Mouse (Mus musculus): ENCODE results near the gene Jarid2. TPM values are rescaled to one million over a fixed set of nuclear protein-coding genes. Genes with fewer than 3 reads are reported as not detected.

Jarid2 gene
- total RNA-seq, 2 experiments from 2014 or later, result 21.5 to 28.2 TPM

DNA sequence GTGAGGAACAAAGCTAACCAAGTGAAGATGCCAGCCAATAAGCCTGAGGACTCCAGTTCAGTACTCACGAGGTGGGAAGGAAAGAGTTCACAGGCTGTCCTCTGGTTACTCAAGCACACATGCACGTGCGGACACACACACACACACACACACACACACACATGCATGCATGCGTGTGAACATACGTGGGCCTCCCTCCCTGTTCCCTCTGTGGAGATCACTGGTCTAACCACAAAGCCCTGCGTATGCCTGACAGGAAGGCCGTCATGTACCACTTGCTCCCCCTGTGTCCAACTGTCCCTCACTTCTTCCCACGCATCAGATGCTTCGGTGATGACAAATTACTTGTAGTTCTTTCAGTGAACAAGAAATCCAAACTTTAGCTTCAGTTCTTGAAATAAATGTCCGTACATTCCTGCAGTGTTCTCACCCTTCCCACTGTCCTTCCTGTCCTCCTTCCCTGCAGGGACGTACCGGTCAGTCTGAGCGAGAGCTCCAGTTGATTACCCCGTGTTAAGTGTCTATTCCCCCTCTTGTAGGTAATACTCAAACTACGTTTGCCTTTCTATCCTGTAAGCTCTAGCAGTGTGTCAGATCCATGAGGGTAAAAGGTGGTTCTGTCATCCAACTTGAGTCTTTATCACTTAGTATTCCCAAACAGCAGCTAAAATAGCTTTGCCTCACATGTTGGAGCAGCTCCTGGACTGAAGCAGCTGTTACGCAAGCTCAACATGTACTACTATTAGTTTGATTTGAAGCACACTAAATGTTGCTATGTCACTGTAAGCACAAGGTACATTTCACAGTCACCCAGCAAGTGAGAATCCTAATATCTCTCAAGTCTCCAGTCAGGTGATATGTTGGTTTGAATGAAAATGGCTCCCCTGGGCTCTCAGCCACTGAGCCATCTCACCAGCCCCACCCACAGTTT is 219.3 kb downstream of the Jarid2 start:
- intact Hi-C loops (cut with DNase I), result no loop called here
- DNase-seq, result no peak

DNA sequence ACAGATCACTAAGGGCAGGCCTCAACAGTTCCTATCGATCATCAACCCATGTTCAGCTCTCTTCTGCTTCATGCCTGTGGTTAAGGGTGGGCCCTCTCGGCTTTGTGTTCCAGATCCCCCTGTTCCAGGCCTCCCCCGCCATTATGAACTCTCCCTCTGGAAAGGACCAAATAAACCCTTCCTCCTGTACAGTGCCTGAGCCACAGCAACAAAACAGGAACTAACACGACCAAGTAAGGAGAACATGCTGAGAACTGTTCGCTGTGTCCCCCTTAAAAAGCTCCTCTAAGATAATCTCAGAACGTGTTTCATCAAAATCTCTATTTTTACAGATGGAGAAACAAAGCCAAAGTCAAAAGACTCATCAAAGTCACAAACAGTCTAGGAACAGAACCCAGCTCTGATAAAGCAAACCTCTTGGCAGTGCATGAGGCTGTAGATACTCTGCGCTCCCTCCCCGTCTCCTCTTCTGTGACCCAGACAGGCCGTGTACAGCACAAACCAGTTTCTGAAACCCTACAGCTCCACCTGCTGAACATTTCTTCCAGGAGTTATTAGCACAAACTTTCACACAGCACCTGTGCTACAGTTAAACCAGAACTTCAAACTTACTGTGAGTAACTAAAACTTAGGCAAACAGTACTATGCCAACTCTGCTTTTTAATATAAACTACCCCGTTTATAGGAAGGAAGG is 223.3 kb downstream of the Jarid2 start:
- intact Hi-C loops (cut with DNase I), result no loop called here
- DNase-seq, result no peak

GRCm38 (mm10) chr13:44953546-44954231 is 224.4 kb downstream of the Jarid2 start:
- DNase-seq, result no peak
- intact Hi-C loops (cut with DNase I), result no loop called here

DNA sequence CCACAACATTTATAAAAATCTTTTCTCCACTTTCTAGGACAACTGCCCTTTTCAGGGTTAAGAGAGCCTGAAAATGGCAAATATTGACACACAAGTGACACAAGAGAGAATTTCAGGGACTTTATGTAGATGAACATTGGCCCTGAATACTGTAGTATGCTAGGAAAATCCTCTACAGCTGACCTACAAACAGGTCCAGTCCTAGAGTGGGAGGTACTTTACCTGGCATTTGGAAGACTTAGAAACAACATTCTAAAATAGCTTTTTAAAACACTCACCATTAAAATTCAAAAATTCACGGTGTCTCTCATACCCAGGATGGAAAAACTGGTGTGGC is 224.9 kb downstream of the Jarid2 start:
- no peak for DNase-seq
- intact Hi-C loops (cut with DNase I), result no loop called here

DNA sequence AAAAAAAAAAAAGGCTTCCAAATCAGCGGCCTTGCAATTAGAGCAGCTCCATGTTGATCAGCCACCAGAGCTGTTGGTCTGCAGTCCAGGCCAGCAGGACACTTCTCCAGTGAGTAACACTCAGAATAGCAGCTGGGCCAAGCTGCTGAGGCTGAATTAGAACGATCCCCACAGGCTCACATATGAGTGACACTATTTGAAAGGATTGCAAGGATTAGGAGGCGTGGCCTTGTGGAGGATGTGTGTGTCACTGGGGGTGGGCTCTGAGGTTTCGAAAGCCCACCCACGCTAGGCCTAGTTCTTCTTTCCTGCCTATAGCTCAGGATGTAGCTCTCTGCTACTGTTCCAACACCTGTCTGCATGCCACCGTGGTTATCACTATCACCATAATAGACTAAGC is 226.5 kb downstream of the Jarid2 start:
- no peak for DNase-seq
- intact Hi-C loops (cut with DNase I), result no loop called here

- intact Hi-C loops (cut with DNase I), result no loop called here
- DNase-seq, result no peak
Measured at GRCm38 (mm10) chr13:44957049-44957448, 227.8 kb downstream of the Jarid2 start.

DNA sequence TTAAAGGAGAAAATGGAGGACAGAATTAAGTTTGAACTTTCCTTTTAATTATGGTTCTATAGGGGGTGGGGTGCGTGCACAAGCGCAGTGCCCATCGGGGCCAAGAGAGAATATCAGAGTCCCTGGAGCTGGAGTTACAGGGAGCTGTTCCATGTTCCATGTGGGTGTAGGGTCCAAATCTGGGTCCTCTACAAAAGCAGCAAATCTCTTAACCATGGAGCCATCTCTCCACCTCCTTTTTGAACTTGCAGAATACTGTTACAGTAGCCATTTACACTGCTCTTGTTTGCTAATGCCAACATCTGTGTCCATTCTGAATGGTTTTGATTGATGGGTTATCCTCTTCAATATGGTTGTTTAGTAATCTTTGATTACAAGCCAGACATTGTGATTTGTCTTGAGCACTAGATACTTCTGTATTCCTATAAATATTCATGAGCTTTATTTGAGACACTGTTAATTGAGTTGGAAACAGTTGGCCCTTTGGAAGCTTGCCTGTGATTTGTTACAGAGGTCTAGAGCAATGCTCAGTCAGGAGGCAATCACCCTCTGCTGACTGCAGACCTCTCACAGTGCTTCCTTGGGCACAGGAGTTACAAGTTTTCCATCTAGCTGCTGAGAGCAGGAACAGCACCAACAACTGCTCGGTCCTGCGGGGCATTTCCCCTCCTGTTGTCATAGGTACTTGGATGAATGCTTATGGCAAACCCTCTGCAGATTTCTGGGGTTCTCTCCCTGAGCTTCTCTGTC is 231.4 kb downstream of the Jarid2 start:
- no peak for DNase-seq
- intact Hi-C loops (cut with DNase I), result no loop called here
